Mouse (Mus musculus) CH12.LX (cell line): ENCODE measurements around the gene Cyp2d26. TPM values are rescaled to one million over a fixed set of nuclear protein-coding genes. Genes with fewer than 3 reads are reported as not detected.
A peak's percentile ranks its signal among the peaks of the same experiment; 100 is the strongest.

Source experiments
- DNase-seq: peaks from one replicate; pipeline ENCODE4 v3.0.0-alpha.2; 2013; ENCODE audit errors: extremely low read depth
- H3K27ac ChIP-seq: 2 replicates; pipeline ENCODE4 v1.5.1; 2012; ENCODE audit warnings: low read depth, mild to moderate bottlenecking, control low read depth, moderate library complexity; ENCODE audit not compliant: insufficient read depth
- H3K27me3 ChIP-seq: replicated peaks from 2 replicates; pipeline ENCODE3; 2012; ENCODE audit warnings: inconsistent platforms
- H3K36me3 ChIP-seq, 2 experiments: replicated peaks in 1 of 2; 2 replicates each; pipeline versions ENCODE3 to v1.6.1; 2012; ENCODE audit warnings: inconsistent platforms in 1 of 2, low read length in 1 of 2, mild to moderate bottlenecking in 1 of 2, mixed read lengths in 1 of 2, moderate library complexity in 1 of 2; ENCODE audit not compliant: control insufficient read depth in 1 of 2, insufficient read depth in 1 of 2
- H3K4me1 ChIP-seq, 2 experiments: 2 replicates each; pipeline ENCODE4 v1.6.1; 2012; ENCODE audit warnings: inconsistent platforms in 1 of 2, moderate library complexity in 1 of 2; ENCODE audit not compliant: insufficient read depth in 2 of 2, control insufficient read depth in 1 of 2
- H3K4me2 ChIP-seq: 2 replicates; pipeline ENCODE4 v1.6.1; 2012; ENCODE audit warnings: low read depth, mild to moderate bottlenecking, control low read depth; ENCODE audit not compliant: poor library complexity, insufficient read depth, severe bottlenecking
- H3K4me3 ChIP-seq, 3 experiments: fragments of 150-350 bp in 1 of 3; sonication (generic) in 1 of 3; replicated peaks in 1 of 3; 2 replicates each; pipeline versions ENCODE3 to v1.5.1; 2011 to 2012; ENCODE audit warnings: low read depth in 2 of 3, low read length in 2 of 3, mild to moderate bottlenecking in 2 of 3, moderate library complexity in 2 of 3, control low read depth in 1 of 3, improper control_type of control experiment in 1 of 3, inconsistent platforms in 1 of 3, mixed read lengths in 1 of 3; ENCODE audit not compliant: poor library complexity in 1 of 3
- H3K79me2 ChIP-seq: replicated peaks from 2 replicates; pipeline ENCODE4 v1.6.1; 2012; ENCODE audit warnings: mild to moderate bottlenecking, moderate library complexity; ENCODE audit not compliant: control insufficient read depth, poor library complexity, insufficient read depth, severe bottlenecking; ENCODE audit errors: extremely low read depth
- H3K9ac ChIP-seq: 2 replicates; pipeline ENCODE4 v1.6.1; 2012; ENCODE audit warnings: low read depth, mild to moderate bottlenecking, control low read depth, moderate library complexity; ENCODE audit not compliant: insufficient read depth
- H3K9me3 ChIP-seq: replicated peaks from 2 replicates; pipeline ENCODE3; 2012; ENCODE audit warnings: low read length, inconsistent platforms, mixed read lengths
- CHD1 ChIP-seq: IDR thresholded peaks from 2 replicates; pipeline ENCODE4 v1.6.1; 2012; ENCODE audit warnings: low read depth, low read length, improper control_type of control experiment, inconsistent platforms
- CHD2 ChIP-seq: IDR thresholded peaks from 2 replicates; pipeline ENCODE4 v1.6.1; 2011; ENCODE audit warnings: low read length, improper control_type of control experiment
- E2F4 ChIP-seq: IDR thresholded peaks from 2 replicates; pipeline ENCODE4 v1.6.1; 2011; ENCODE audit warnings: low read depth, low read length, improper control_type of control experiment; ENCODE audit not compliant: insufficient replicate concordance
- EP300 ChIP-seq: IDR thresholded peaks from 2 replicates; pipeline ENCODE4 v1.6.1; 2011; ENCODE audit warnings: low read length, improper control_type of control experiment
- GABPA ChIP-seq: IDR thresholded peaks from 2 replicates; pipeline ENCODE4 v1.6.1; 2012; ENCODE audit warnings: low read depth, low read length, improper control_type of control experiment, inconsistent platforms; ENCODE audit not compliant: insufficient replicate concordance
- IRF4 ChIP-seq: IDR thresholded peaks from 2 replicates; pipeline ENCODE4 v1.6.1; 2014; ENCODE audit warnings: low read depth, mild to moderate bottlenecking, inconsistent platforms, low read length, improper control_type of control experiment
- JUND ChIP-seq: conservative IDR thresholded peaks from 2 replicates; pipeline ENCODE4 v1.6.1; 2011; ENCODE audit warnings: low read depth, low read length, improper control_type of control experiment
- KAT2A ChIP-seq: IDR thresholded peaks from 2 replicates; pipeline ENCODE4 v1.6.1; 2012; ENCODE audit warnings: low read length, improper control_type of control experiment, inconsistent platforms; ENCODE audit not compliant: insufficient replicate concordance
- MAX ChIP-seq: IDR thresholded peaks from 2 replicates; pipeline ENCODE4 v1.6.1; 2011; ENCODE audit warnings: low read length, improper control_type of control experiment
- MAZ ChIP-seq: IDR thresholded peaks from 2 replicates; pipeline ENCODE4 v1.6.1; 2012; ENCODE audit warnings: low read depth, mild to moderate bottlenecking, inconsistent platforms, low read length, improper control_type of control experiment, moderate library complexity
- MEF2A ChIP-seq: IDR thresholded peaks from 2 replicates; pipeline ENCODE4 v1.6.1; 2014; ENCODE audit warnings: low read depth, mild to moderate bottlenecking, inconsistent platforms, low read length, improper control_type of control experiment, borderline replicate concordance
- MXI1 ChIP-seq: IDR thresholded peaks from 2 replicates; pipeline ENCODE4 v1.6.1; 2011; ENCODE audit warnings: mild to moderate bottlenecking, low read depth, low read length, improper control_type of control experiment
- NELFE ChIP-seq: IDR thresholded peaks from 2 replicates; pipeline ENCODE4 v1.6.1; 2011; ENCODE audit warnings: low read depth, low read length, improper control_type of control experiment
- NRF1 ChIP-seq: IDR thresholded peaks from 2 replicates; pipeline ENCODE4 v1.6.1; 2014; ENCODE audit warnings: low read depth, mild to moderate bottlenecking, inconsistent platforms, low read length, improper control_type of control experiment, moderate library complexity
- PAX5 ChIP-seq: IDR thresholded peaks from 2 replicates; pipeline ENCODE4 v1.6.1; 2012; ENCODE audit warnings: low read length, inconsistent platforms, mixed read lengths
- POLR2A ChIP-seq: IDR thresholded peaks from 2 replicates; pipeline ENCODE4 v1.6.1; 2011; ENCODE audit warnings: low read depth, mild to moderate bottlenecking, improper control_type of control experiment, low read length
- POLR2AphosphoS2 ChIP-seq: IDR thresholded peaks from 2 replicates; pipeline ENCODE4 v1.6.1; 2011; ENCODE audit warnings: low read depth, low read length, improper control_type of control experiment
- RAD21 ChIP-seq: IDR thresholded peaks from 2 replicates; pipeline ENCODE4 v1.6.1; 2011; ENCODE audit warnings: low read depth, mild to moderate bottlenecking, low read length, improper control_type of control experiment, moderate library complexity
- RCOR1 ChIP-seq: conservative IDR thresholded peaks from 2 replicates; pipeline ENCODE4 v1.6.1; 2012; ENCODE audit warnings: low read depth, mild to moderate bottlenecking, inconsistent platforms, low read length, improper control_type of control experiment
- SIN3A ChIP-seq: IDR thresholded peaks from 2 replicates; pipeline ENCODE4 v1.6.1; 2012; ENCODE audit warnings: low read length, improper control_type of control experiment, inconsistent platforms
- TBP ChIP-seq: conservative IDR thresholded peaks from 2 replicates; pipeline ENCODE4 v1.6.1; 2011; ENCODE audit warnings: low read depth, low read length, improper control_type of control experiment
- UBTF ChIP-seq: IDR thresholded peaks from 2 replicates; pipeline ENCODE4 v1.6.1; 2012; ENCODE audit warnings: low read depth, mild to moderate bottlenecking, inconsistent platforms, low read length, improper control_type of control experiment, moderate library complexity
- USF2 ChIP-seq: conservative IDR thresholded peaks from 2 replicates; pipeline ENCODE4 v1.6.1; 2011; ENCODE audit warnings: low read depth, low read length, improper control_type of control experiment
- ZMIZ1 ChIP-seq: IDR thresholded peaks from 2 replicates; pipeline ENCODE4 v1.6.1; 2012; ENCODE audit warnings: low read depth, mild to moderate bottlenecking, inconsistent platforms, low read length, improper control_type of control experiment
- ZNF384 ChIP-seq: IDR thresholded peaks from 2 replicates; pipeline ENCODE4 v1.6.1; 2012; ENCODE audit warnings: low read depth, low read length, improper control_type of control experiment, inconsistent platforms
- dilution Hi-C: fragments of 300-500 bp; cut with MboI; formaldehyde crosslinking; loops from 2 replicates; pipeline ENCODE4 v1.14.3; 2020; ENCODE audit warnings: low sequenced_read_pairs; ENCODE audit not compliant: extremely low pct_unique_long_range_greater_than_20kb, extremely low pct_ligation_motif_present
- in situ Hi-C: fragments of 300-500 bp; cut with MboI; formaldehyde crosslinking; loops from 3 replicates; pipeline ENCODE4 v1.14.3; 2019; ENCODE audit warnings: low sequenced_read_pairs, low pct_ligation_motif_present, low pct_unique_long_range_greater_than_20kb, mixed read lengths
- polyA plus RNA-seq: library from polyadenylated mRNA; unstranded; fragments of >175 nt; gene quantifications from 2 replicates; pipeline ENCODE4 v1.2.1, GENCODE M21; 2012; ENCODE audit warnings: low read depth; ENCODE audit not compliant: insufficient read length
- total RNA-seq, 2 experiments: library from RNA; depleted of rRNA; stranded (reverse); fragments of 300-350 nt in 1 of 2; fragments of >200 nt in 1 of 2; gene quantifications; 2 replicates each; pipeline ENCODE4 v1.2.3; 2012 to 2014

Gene Cyp2d26
- total and polyA plus RNA-seq, 3 experiments = not detected

DNA sequence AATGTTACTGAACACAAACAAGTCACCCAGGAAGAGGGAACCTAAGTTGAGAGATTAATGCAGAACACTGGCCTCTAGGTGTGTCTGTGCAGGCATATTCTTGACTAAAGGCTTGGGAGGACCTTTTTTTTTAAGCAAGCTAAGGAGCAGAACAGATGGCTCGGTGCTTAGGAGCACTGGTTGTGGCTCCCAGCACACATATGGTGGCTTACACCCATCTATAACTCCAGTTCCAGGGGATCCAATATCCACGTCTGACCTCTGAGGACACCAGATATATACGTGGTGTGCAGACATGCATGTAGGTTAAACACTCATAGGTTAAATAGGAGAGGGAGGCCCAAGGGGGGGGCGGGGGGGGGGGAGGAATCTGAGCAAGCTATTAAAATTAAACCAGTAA is 28.3 kb upstream of the Cyp2d26 start:
- no peak for DNase-seq
- no peak overlapping the region for H3K9ac ChIP-seq
- no peak overlapping the region for H3K4me2 ChIP-seq
- no peak overlapping the region for H3K27ac ChIP-seq
- TF ChIP-seq NRF1 = no peak
- TF ChIP-seq SIN3A = no peak
- TF ChIP-seq MXI1 = no peak
- no peak for TF ChIP-seq JUND
- TF ChIP-seq PAX5 = no peak
- no peak for TF ChIP-seq NELFE
- no peak for TF ChIP-seq GABPA
- no peak for TF ChIP-seq IRF4
- TF ChIP-seq E2F4 = no peak
- TF ChIP-seq MAX = no peak
- TF ChIP-seq UBTF = no peak
- no peak for TF ChIP-seq POLR2A
- TF ChIP-seq, all 38 proteins: peak for 0
- H3K79me2 ChIP-seq = peaks cover 4% of the 10 kb centered on the region; the same call in 1 of the 2 replicates
- peaks cover 4 to 26% of the 10 kb centered on the region in 2 experiments; a peak in 3 of 4 replicates for H3K4me1 ChIP-seq
- no peak overlapping the region for H3K4me3 ChIP-seq
- no peaks in the 10 kb centered on the region for H3K27me3 ChIP-seq
- in situ Hi-C loops (loop anchor here (25.0 kb wide), 1 partner anchor 390 kb away; no protein-coding TSS in a partner anchor), dilution Hi-C loops (no loop called here)
- H3K9me3 ChIP-seq = no peaks in the 10 kb centered on the region
- peaks cover 10 to 80% of the 10 kb centered on the region in 2 experiments for H3K36me3 ChIP-seq

GRCm38 (mm10) chr15:82821657-82822056 is 27.6 kb upstream of the Cyp2d26 start:
- Histone ChIP-seq H3K27me3 (no peaks in the 10 kb centered on the region), H3K9me3 (no peaks in the 10 kb centered on the region), H3K27ac (0 out of 2 replicates have a peak overlapping the region, but pooled peaks have one; percentile 36), H3K9ac (no peak overlapping the region), H3K4me2 (no peak overlapping the region), H3K4me3 (no peak overlapping the region), H3K4me1 (peaks cover 4 to 26% of the 10 kb centered on the region in 2 experiments; a peak in 3 of 4 replicates), H3K79me2 (peaks cover 4% of the 10 kb centered on the region; the same call in 1 of the 2 replicates), H3K36me3 (peaks cover 12 to 78% of the 10 kb centered on the region in 2 experiments)
- in situ Hi-C loops (loop anchor here (25.0 kb wide), 1 partner anchor 391 kb away; no protein-coding TSS in a partner anchor), dilution Hi-C loops (no loop called here)
- no peak for TF ChIP-seq RCOR1
- TF ChIP-seq MXI1 = no peak
- TF ChIP-seq GABPA = no peak
- TF ChIP-seq CHD2 = no peak
- TF ChIP-seq ZMIZ1 = no peak
- TF ChIP-seq NELFE = no peak
- no peak for TF ChIP-seq TBP
- no peak for TF ChIP-seq RAD21
- no peak for TF ChIP-seq USF2
- no peak for TF ChIP-seq UBTF
- no peak for TF ChIP-seq EP300
- no peak for TF ChIP-seq MEF2A
- no peak for TF ChIP-seq MAZ
- TF ChIP-seq ZNF384 = no peak
- TF ChIP-seq KAT2A = no peak
- TF ChIP-seq CHD1 = no peak
- no peak for TF ChIP-seq POLR2AphosphoS2
- TF ChIP-seq E2F4 = no peak
- DNase-seq = no peak
